Mouse (Mus musculus): ENCODE data around the gene Kcnmb4.

Gene Kcnmb4

DNA sequence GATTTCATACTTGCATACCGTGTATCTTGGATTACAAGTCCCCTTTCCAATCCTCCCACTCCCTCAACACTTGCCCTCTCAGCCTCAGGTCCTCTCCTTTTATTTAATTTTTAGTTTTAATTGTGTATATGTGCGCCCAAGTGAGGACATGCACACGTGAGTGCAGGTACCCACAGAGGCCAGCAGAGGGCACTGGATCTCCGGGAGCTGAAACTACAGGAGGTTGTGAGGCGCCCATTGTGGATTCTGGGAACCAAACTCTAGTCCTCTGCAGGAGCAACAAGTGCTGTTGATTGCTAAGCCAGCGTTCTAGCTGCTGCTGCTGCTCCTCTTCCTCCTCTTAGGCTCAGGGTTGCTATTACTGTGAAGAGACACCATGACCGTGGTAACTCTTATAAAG lies 20.9 kb downstream of the Kcnmb4 start:
- DNase-seq (ENCODE audit: low spot score in 2 of 2), result peak in 1 of 2 experiments; percentile 11

DNA sequence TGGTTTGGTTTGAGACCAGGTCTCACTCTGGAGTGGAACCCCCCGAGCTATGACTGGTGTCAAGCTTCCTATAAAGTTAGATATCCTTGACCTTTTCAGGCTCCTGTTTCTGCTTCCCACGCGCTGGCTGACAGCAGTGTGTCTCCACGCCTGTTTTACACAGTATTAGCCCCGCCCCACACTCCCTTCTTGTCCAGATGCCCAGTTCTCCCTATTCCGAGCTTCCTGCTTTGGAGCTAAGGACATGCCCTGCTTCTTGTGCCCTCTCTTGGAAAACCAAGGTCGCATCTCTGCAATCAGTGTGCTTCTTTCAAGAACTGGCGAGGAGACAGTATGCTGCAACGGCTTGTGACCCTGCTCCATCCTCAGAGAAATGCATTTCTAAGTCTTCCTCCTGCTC lies 23.1 kb downstream of the Kcnmb4 start:
- DNase-seq (ENCODE audit: low spot score in 2 of 2), result peak in 1 of 2 experiments; percentile 18

DNA sequence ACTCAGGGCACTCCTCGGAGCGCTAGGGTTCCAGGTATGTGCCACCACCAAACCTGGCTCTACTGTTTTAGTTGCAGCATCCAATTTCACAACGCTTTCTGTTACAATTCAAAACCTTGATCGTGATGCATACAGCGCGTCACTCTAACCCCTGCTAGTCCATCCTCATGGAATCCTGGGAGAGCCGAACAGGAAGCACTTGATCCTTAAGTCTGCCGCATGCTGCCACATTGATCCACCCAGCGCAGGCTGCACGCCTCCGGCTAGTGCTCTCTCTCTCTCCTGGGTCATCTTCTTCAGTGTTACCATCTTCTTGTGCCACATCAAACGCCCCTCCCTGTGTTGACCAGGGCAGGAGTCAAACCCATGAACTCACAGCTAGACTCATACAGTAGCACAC lies 25.5 kb downstream of the Kcnmb4 start:
- DNase-seq (ENCODE audit: low spot score in 2 of 2), result peak in 1 of 2 experiments; percentile 17

DNA sequence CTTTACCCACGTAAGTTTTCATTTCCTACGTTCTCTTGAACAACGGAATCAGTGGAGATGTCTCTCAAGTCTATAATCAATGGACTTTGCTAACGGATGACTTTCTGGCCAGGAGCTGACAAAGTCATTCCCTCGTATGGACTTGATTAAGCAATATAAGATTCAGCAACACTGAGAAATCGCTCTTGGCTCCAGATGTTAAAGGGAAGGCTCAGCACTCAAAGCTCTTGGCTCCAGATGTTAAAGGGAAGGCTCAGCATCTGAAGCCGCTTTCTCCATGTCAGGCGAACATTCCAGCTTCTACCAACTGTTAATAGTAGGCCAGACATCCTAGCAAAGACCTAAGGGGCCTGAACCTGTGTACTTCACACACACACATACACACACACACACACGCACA lies 26.5 kb downstream of the Kcnmb4 start:
- DNase-seq (ENCODE audit: low spot score in 2 of 2), result peak in 1 of 2 experiments; percentile 13

DNA sequence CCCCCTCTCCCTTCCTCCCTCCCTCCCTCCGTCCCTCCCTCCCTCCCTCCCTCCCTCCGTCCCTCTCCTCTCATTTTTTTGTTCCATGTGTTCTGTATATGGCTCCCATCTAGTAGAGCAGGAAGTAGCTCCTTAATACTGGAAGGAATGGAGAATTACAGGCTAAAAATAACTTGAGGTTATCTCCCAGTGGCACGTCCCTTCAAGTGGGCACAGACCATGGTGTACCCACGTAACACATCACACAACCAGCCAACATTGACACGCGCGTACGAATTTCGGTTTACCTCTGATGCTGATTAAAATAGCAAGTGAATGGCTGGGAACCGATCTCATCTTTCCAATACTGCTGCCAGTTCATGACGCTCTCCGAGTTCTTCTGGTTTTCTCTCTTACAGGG lies 27.6 kb downstream of the Kcnmb4 start:
- DNase-seq (ENCODE audit: low spot score in 2 of 2), result peak in 1 of 2 experiments; percentile 12

DNA sequence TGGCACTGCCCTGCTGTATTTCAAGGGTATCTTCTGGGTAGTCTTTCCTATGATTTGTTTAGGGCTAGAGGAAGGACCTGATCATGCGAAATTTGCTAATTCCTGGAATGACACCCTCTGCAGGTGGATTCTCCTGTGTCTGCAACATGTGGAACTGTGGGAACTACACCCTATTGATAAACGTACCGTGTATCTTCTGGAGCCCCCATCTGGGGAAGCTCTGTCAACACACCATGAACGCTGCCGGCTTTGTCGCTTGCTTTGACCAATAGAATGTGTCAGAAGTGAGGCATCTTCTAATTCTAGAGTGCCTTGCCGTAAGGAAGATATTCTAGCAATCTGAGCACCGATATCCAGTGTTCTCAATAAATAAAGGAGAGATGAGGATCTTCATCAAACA lies 28.9 kb downstream of the Kcnmb4 start:
- peak in 1 of 2 experiments; percentile 9 for DNase-seq (ENCODE audit: low spot score in 2 of 2)

DNA sequence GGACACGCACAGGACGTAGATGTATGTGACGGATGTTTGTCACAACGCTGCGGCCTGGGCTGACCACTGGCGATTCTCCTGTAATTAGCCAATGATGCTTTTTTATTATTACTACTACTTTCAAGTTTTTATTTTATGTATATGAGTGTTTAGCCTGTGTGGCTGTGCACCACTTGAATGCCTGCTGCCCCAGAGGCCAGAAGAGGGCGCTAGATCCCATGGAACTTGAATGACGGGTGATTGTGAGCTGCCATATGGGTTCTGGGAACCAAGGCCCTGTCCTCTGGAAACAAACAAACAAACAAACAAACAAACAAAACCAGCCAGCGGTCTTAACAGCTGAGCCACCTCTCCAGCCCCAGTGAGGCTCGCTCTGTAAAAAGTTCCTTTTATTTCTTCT lies 29.3 kb downstream of the Kcnmb4 start:
- peak in 1 of 2 experiments; percentile 18 for DNase-seq (ENCODE audit: low spot score in 2 of 2)

DNA sequence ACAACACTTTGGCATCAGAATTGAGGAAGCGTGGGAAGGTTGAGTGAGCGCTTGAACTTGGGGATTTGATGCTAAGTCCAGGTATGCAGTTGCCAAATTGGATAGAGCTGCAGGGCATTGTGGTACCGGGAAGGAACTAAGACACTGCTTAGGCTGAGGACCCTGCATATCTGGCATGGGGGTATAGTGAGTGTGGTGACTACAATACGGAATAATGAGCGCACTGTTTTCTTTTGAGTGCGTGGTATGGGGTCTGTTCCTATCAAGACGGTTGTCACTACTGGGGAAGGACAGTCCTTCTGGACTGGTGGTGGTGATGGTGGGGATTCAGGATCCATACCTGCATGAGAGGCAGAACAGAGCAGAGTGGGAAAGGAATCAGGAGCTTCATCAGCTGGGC lies 32.7 kb downstream of the Kcnmb4 start:
- peak in 1 of 2 experiments; percentile 6 for DNase-seq (ENCODE audit: low spot score in 2 of 2)

DNA sequence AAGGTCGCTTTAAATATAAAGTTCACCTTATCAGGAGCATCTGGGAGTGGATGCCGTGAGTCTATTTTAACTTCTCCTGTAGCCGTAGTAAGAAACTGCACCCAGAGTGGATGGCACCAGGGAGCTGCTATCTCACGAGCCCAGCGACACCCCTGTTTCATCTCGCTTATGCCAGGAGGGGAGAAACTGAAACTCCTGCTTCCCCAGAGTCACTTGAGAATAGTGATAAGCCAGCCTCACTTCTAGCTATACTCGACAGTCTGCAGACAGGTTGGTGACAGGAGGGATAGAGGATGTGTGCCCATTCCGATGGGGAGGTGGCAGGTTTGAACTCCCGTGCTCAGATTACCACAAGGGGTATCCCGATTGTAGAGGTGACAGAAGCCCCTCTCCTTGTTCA lies 33.6 kb downstream of the Kcnmb4 start:
- DNase-seq (ENCODE audit: low spot score in 2 of 2), result peak in 1 of 2 experiments; percentile 24

DNA sequence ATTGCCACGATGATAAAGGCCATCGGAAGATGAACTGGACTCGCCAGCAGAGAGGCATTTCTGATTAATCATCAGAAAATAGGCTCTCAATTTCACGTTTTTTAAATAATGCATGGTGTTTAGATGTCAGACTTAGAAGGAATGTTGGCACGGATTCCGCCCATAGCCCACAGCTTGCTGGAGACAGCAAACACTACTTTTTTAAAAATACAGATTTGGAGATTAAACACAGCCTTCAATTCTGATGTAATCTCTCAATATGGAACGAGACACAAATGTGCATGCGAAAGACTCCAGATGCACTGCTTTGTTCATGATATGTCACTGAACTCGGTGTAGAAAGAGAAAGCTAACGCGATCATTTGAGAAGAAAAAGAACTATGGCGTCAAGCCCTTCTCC lies 38.2 kb downstream of the Kcnmb4 start:
- DNase-seq (ENCODE audit: low spot score in 2 of 2), result peak in 1 of 2 experiments; percentile 61

DNA sequence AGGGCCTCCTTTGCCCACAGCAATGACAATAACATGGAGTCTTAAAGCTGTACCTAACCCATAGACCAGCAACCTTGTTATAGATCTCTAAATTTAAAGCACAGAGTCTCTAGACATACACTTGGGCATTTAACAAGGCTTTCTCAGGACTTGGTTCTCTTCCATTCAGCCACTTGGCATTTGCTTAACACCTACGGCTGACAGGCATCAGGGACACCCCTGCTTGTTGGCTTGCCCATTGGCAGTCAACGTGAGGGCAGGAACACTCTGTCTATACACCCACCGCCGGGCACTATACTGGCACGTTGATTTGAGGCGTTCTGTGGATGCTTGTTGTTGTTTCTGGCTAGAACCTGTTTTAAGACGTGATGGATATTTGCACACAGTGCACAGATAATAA lies 41.3 kb downstream of the Kcnmb4 start:
- DNase-seq (ENCODE audit: low spot score in 2 of 2), result no peak

DNA sequence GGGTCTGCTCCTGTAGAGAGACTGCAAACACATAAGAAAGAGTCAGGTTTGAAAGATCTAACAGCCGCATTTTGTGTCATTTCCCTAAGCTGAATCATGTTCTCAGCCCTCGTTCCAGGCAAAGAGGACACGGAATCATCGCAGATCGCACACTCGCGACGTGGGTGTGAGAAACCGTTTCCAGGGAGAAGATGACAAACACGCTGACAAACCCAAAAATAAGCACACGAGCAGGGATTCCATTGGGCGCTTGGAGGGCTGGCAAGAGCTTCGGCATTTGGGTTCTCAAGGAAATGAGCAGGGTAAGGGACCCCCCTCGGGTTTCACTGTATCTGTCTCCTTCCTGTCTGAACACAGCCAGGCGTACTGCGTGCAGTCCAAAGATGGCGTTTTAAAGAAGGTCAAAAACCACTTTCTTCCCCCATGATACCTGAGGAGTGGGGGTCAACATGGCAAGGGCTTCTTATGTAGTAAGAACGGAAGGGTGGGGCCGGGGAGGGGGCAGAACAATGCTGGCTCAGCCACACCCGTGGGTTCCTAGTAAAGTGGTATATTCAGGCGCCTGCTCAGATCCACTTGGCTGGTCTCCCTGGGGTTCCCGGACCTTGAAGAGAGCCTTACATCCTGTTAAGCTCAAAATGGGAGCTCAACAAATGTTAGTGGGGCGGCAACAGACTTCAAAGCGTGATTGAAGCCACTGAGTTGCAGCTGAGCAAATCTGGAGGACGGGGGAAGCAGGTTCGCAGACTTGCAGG lies 45.5 kb downstream of the Kcnmb4 start:
- DNase-seq (ENCODE audit: low spot score in 2 of 2), result peak; percentile 81 to 88

DNA sequence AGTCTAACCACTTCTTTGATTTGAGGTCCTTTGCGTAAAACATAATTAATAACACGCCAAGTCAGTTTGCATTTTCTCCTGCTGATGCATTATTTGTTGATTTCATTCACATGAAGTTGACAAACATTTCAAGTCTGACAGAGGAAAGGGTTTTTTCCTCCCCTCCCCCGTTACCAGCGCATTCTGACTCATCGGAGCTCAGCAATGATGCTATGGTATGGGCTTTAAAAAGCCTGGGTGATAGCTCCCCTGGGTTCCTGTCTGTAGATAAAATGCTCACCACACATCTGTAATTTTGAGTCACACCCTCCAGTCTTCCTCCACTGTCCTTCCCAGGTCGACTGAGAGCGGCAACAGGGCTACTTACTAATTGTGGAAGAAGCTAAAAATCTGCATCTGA lies 47.5 kb downstream of the Kcnmb4 start:
- no peak for DNase-seq (ENCODE audit: low spot score in 2 of 2)

DNA sequence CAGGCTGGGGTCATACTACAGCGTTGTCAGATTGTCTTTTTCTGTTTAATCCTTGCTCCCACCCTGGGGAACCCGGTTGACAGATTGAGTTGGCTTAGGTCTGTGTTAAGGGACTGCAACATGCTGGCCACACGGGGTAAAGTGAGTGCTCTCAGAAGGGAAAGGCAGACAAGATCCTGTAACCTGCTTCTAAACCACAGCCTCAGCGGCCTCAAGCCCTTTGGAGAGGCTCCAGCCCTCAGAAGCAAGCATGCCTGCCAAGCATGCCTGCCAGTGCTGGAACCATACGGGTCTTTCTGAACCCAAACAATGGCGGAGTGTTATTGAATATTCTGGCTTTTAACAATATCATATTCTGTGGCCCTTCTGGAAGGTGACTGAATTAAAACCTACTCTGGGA lies 48.8 kb downstream of the Kcnmb4 start:
- no peak for DNase-seq (ENCODE audit: low spot score in 2 of 2)

DNA sequence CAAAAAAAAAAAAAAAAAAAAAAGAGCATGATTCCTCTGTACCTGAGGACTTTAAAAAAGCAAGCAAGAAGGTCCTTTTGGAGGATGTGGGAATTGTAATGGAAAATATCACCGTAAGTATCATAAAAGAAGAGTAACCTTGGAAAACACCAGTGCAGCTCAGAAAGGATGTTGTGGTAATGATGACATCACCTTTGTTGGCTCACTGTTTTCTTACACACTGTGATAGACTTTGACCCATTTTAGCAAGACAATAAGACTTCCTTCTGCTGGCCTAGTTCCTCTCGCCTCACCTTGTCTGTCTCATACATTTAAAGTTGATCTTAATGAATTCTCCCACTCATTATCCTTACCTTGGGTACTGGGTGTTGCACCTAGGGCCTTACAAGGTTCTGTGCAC lies 51.1 kb downstream of the Kcnmb4 start:
- DNase-seq (ENCODE audit: low spot score in 2 of 2), result no peak

DNA sequence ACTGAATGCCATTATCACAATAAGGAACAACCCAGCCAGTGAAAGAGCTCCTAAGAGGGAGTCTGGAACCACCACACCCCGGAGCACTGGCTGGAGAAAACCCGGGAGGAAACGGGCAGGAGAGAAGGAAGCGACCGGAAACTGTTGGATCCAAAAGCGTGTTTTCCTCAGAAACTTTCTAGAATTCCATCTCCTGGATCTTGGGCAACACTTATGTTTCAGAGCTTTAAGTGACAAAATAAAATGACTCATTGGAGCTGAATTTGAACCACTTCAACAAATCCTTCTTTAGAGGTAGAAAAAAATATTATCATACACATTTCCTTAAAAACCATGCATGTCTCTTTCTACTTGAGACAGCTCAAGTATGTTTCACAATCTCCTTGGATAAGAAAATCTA lies 52.7 kb downstream of the Kcnmb4 start:
- no peak for DNase-seq (ENCODE audit: low spot score in 2 of 2)

DNA sequence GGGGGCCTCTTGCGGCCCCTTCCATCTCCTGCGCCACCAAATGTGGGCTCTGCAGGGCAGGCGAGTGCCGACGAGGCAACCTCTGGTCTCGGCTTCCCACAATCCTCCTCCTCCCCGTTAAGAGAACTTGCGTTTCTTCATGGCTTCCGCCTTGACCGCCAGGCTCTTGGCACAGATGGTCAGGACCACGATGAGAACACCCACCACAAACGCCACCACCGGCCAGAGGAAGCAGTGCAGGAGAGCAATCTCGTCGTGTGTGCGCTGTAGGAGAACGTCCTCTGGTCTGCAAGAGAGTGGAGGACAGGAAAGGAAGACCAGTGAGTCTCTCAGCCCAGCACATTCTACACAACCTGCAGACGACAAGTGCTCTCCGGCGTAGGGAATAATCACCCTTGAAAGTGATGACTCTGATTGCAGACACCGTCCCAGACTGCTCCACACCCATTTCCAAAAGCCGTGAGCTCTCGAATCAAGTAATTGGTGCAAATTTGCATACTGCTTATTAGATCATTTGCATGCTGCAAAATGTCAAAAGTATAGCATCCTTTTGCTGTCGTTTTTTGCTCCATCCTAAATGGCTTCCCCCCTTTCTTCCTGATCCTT lies 55.5 kb downstream of the Kcnmb4 start:
- no peak for DNase-seq (ENCODE audit: low spot score in 2 of 2)

DNA sequence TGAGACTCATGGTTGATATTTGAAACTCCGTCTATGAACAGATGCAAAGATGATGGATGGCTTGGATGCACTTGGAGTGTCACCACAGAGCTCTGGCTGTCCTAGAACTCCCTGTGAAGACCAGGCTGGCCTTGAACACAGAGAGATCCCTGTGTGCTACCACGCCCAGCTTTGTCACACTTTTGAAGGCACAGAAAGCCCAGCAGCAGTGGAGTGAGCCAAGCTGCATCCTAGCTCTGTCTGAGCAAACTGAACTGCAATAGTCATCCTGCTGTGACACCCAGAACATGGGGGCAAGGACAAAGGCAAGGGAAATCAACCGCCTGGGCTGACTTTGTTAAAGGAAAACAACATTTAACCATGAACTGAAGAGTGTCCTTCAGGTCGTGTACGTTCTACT lies 57.0 kb downstream of the Kcnmb4 start:
- no peak for DNase-seq (ENCODE audit: low spot score in 2 of 2)

DNA sequence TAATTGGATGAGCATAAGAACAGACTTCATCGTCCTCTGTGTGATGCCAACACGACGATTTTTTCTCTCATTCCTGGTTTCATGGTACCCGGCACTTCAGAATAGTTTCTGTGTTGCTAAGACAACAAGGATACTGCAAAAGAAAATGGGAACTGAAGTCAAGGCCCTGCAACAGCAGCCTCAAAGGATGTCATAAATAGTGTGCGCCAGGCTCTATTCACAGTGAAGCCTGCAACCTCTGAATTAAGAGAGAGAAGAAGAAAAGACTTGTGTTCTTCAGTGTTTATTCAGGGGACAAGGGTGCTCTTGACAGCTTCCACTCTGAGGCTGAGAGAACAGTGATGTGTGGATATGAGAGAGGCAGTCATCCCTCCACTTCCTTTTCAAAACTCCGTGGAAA lies 57.5 kb downstream of the Kcnmb4 start:
- DNase-seq (ENCODE audit: low spot score in 2 of 2), result no peak

DNA sequence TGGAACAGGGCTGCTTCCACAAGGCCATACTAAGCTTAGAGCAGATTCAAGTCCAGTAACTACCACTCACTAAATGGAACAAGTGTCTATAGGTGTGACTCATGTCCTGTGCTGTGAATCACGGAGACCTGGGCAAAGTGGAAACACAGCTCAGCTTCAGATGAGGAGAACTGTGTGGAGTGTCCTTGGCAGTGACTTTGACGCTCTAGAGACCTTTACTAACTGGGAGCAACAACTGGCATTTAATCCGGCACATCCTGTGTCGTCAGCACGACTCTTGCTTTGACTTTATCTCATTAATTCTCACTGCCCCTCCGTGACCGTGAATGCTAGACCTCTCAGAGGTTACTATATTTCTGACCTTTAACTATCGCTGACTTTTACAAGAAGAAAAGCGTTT lies 62.9 kb downstream of the Kcnmb4 start:
- no peak for DNase-seq (ENCODE audit: low spot score in 2 of 2)

DNA sequence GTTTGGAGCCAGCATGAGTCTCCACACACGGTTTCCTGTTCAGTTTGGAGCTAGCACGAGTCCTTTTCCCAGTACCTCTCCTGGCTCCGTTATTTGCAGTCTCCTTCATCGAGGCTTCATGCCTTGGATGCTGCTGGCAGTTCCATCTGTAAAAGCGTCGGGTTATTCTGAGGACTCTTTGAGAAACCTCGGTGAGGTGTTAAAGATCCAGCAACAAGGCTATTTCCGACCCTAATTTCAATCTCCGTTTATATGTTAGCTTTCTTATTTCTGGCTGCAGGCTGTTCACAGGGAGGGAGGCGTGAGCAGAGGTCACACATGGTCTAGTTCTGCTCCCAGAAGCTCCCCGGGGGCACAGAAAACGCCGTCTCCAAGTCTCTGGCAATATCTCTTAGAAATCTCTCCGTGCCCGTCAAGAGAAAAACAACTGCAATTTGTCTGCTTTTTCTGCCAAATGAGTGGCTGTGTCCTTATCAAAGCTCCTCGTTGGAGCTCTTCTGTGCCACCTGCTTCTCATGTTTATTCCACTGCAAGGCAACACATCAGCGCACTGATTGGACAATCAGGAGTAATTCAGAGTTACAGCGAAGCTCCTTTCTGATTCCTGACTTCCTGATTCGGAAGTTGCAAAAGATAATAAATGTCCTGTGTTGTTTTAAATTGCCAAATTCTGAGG lies 65.9 kb downstream of the Kcnmb4 start:
- peak in 1 of 2 experiments; percentile 62 for DNase-seq (ENCODE audit: low spot score in 2 of 2)

DNA sequence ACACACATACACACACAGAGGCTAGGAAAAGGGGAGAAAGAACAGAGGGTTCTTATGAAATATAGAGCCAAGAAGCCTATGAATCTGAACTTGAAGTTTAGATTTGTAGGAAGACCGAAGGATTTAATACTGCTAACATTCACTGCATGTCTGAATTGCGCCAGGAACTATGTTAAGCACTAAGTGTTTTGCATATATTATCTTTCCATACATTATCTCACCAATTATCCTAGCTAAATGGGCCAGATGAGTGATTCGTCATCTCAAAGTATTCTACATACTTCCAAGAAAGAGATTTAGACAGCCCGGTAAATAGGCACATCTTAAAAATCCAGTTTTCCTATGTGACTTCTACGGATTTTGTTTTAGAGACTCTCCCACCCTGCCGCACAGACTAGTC lies 68.7 kb downstream of the Kcnmb4 start:
- DNase-seq (ENCODE audit: low spot score in 2 of 2), result no peak

DNA sequence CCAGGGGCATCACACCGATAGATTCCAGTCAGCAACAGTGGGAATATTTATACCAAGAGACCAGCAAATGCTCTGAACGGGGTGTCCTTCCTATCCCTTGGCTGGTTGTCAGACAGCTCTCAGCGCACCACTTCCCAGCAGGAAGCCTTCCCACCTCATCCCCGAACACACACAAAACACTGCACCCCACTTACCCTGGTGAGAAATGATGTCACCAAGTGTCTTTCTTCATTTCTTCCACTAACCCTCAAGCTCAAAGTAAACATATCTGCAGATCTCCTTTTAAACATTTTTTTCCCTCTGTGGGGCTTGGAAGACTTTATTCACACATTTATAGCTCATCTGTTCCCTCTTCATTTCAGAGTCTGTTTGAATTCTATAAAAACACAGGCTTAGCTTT lies 70.0 kb downstream of the Kcnmb4 start:
- DNase-seq (ENCODE audit: low spot score in 2 of 2), result peak in 1 of 2 experiments; percentile 62

All from right cerebral cortex, postnatal 10 days (tissue).